Mouse (Mus musculus): Measurements from ENCODE around the gene Ptma. TPM values are rescaled to one million over a fixed set of nuclear protein-coding genes. Genes with fewer than 3 reads are reported as not detected.
A peak's percentile ranks its signal among the peaks of the same experiment; 100 is the strongest.
"Not testable (repeated sequence)": the region's sequence is repeated elsewhere in the genome, so short reads cannot be mapped to it uniquely, and the experiment has no call there.

Ptma gene
- total RNA-seq, 2 experiments from 2014 or later = 353 to 363 TPM

- H3K27ac ChIP-seq = peak overlapping the region; percentile 59; the same call in 1 of the 2 replicates
- intact Hi-C loops (cut with DNase I) = loop anchor here (1.0 to 5.0 kb wide), 3 partner anchors 31 to 160 kb away; no protein-coding TSS in a partner anchor
- no peak overlapping the region for H3K4me3 ChIP-seq
- peak; percentile 90 to 95 for DNase-seq (ENCODE audit: extremely low spot score in 1 of 2, low spot score in 2 of 2)
- peak; percentile 86 for TF ChIP-seq CTCF (IDR thresholded peaks at IDR 0.05)
Observed at GRCm38 (mm10) chr1:86532362-86533051, 6.0 kb downstream of the Ptma start.

- peak in 1 of 2 experiments; percentile 37 for DNase-seq (ENCODE audit: extremely low spot score in 1 of 2, low spot score in 2 of 2)
- TF ChIP-seq CTCF (IDR thresholded peaks at IDR 0.05) = peak; percentile 32
- Histone ChIP-seq H3K27ac (peak overlapping the region; percentile 38; the same call in 1 of the 2 replicates), H3K4me3 (no peak overlapping the region)
- intact Hi-C loops (cut with DNase I) = loop anchor here (5.0 kb wide), 1 partner anchor 161 kb away; no protein-coding TSS in a partner anchor
Observed at GRCm38 (mm10) chr1:86533411-86534130, 7.0 kb downstream of the Ptma start.

- Histone ChIP-seq H3K4me3 (no peak overlapping the region), H3K27ac (no peak overlapping the region)
- DNase-seq (ENCODE audit: extremely low spot score in 1 of 2, low spot score in 2 of 2) = no peak
- peak; percentile 42 for TF ChIP-seq CTCF (IDR thresholded peaks at IDR 0.05)
- intact Hi-C loops (cut with DNase I) = no loop called here
Observed at GRCm38 (mm10) chr1:86538383-86538782, 11.9 kb downstream of the Ptma start.

- TF ChIP-seq CTCF (IDR thresholded peaks at IDR 0.05) = peak; percentile 13
- DNase-seq (ENCODE audit: extremely low spot score in 1 of 2, low spot score in 2 of 2); H3K27ac ChIP-seq; intact Hi-C loops (cut with DNase I); H3K4me3 ChIP-seq: not testable (repeated sequence)
Observed at GRCm38 (mm10) chr1:86539583-86539982, 13.1 kb downstream of the Ptma start.

GRCm38 (mm10) chr1:86542584-86542983 is 16.1 kb downstream of the Ptma start:
- DNase-seq (ENCODE audit: extremely low spot score in 1 of 2, low spot score in 2 of 2) = no peak
- intact Hi-C loops (cut with DNase I) = no loop called here
- no peak overlapping the region for H3K27ac ChIP-seq
- H3K4me3 ChIP-seq = no peak overlapping the region
- no peak for TF ChIP-seq CTCF (IDR thresholded peaks at IDR 0.05)

GRCm38 (mm10) chr1:86546797-86547196 is 20.3 kb downstream of the Ptma start:
- TF ChIP-seq CTCF (IDR thresholded peaks at IDR 0.05) = no peak
- Histone ChIP-seq H3K4me3 (no peak overlapping the region), H3K27ac (no peak overlapping the region)
- no peak for DNase-seq (ENCODE audit: extremely low spot score in 1 of 2, low spot score in 2 of 2)
- intact Hi-C loops (cut with DNase I) = no loop called here

- no peak for DNase-seq (ENCODE audit: extremely low spot score in 1 of 2, low spot score in 2 of 2)
- intact Hi-C loops (cut with DNase I) = no loop called here
- Histone ChIP-seq H3K27ac (no peak overlapping the region), H3K4me3 (no peak overlapping the region)
- TF ChIP-seq CTCF (IDR thresholded peaks at IDR 0.05) = no peak
Observed at GRCm38 (mm10) chr1:86551299-86551698, 24.8 kb downstream of the Ptma start.

GRCm38 (mm10) chr1:86551877-86552276 is 25.4 kb downstream of the Ptma start:
- no peak overlapping the region for H3K4me3 ChIP-seq
- no peak for TF ChIP-seq CTCF (IDR thresholded peaks at IDR 0.05)
- H3K27ac ChIP-seq = no peak overlapping the region
- DNase-seq (ENCODE audit: extremely low spot score in 1 of 2, low spot score in 2 of 2) = no peak
- intact Hi-C loops (cut with DNase I) = no loop called here

- no peak overlapping the region for H3K4me3 ChIP-seq
- H3K27ac ChIP-seq = no peak overlapping the region
- intact Hi-C loops (cut with DNase I) = no loop called here
- DNase-seq (ENCODE audit: extremely low spot score in 1 of 2, low spot score in 2 of 2) = no peak
- no peak for TF ChIP-seq CTCF (IDR thresholded peaks at IDR 0.05)
Observed at GRCm38 (mm10) chr1:86555665-86556064, 29.1 kb downstream of the Ptma start.

GRCm38 (mm10) chr1:86557872-86558271 is 31.3 kb downstream of the Ptma start:
- intact Hi-C loops (cut with DNase I) = no loop called here
- no peak overlapping the region for H3K4me3 ChIP-seq
- no peak for DNase-seq (ENCODE audit: extremely low spot score in 1 of 2, low spot score in 2 of 2)
- H3K27ac ChIP-seq = no peak overlapping the region
- TF ChIP-seq CTCF (IDR thresholded peaks at IDR 0.05) = no peak

GRCm38 (mm10) chr1:86559232-86559631 is 32.7 kb downstream of the Ptma start:
- no peak for DNase-seq (ENCODE audit: extremely low spot score in 1 of 2, low spot score in 2 of 2)
- Histone ChIP-seq H3K27ac (no peak overlapping the region), H3K4me3 (no peak overlapping the region)
- no peak for TF ChIP-seq CTCF (IDR thresholded peaks at IDR 0.05)
- intact Hi-C loops (cut with DNase I) = no loop called here

GRCm38 (mm10) chr1:86562663-86563062 is 36.1 kb downstream of the Ptma start:
- intact Hi-C loops (cut with DNase I) = no loop called here
- TF ChIP-seq CTCF (IDR thresholded peaks at IDR 0.05) = no peak
- Histone ChIP-seq H3K27ac (no peak overlapping the region), H3K4me3 (no peak overlapping the region)
- DNase-seq (ENCODE audit: extremely low spot score in 1 of 2, low spot score in 2 of 2) = no peak
